Mouse (Mus musculus): ENCODE measurements around the gene Stab2.

DNA sequence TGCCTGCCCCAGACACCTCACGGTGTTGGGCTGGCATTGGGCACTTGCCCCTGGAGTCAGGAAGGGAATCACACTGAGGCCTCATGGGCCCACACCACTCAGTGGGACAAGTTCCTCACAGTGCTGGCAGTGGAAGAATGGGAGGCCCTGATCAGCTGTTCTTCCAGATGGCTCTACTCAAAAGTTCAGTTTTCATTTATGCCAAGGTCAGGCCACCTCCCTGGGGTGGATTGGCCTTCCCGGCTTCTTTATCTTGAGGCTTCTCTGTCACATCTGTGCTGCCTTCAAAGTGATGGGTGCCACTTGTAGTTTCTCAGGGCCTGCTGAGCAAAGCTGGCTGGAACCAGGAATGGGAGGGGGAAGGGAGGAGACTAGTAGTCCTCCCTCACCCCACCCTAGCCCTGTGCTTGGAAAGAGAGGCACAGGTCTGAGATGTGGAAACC is 214.3 kb downstream of the Stab2 start:
- no peak for TF ChIP-seq CTCF (IDR thresholded peaks at IDR 0.05; ENCODE audit: borderline replicate concordance, extremely low read depth, insufficient read depth, insufficient read length)
- no peak for TF ChIP-seq POLR2A (IDR thresholded peaks at IDR 0.05; ENCODE audit: borderline replicate concordance, extremely low read depth, insufficient read depth, insufficient read length, poor library complexity, severe bottlenecking)
